Mouse (Mus musculus): ENCODE data around the gene Ndrg3. TPM values are rescaled to one million over a fixed set of nuclear protein-coding genes. Genes with fewer than 3 reads are reported as not detected.
"Not testable (repeated sequence)": the region's sequence is repeated elsewhere in the genome, so short reads cannot be mapped to it uniquely, and the experiment has no call there.

The Ndrg3 gene
- total RNA-seq, 2 experiments from 2014 or later, result 457 to 474 TPM

DNA sequence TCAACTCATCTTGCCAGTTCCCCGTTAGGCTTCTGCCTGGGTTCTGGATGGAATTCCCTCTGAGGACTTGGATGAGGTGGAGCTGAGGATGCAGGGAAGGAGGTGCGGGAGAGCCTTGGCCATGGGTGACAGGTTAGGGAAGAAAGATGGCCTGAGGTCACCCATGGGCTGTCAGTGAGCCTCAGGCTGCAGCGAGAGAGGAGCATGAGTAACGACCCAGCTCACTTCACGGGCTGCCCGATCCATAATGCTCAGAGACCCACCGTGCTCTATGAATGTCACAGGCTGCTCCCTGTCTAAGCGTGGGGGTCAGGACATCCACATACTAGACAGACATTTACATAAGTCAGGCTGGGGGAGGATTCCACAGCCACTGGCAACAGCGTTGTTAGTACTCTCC, 50.3 kb downstream of the Ndrg3 start:
- DNase-seq (ENCODE audit: low spot score in 2 of 2), result not testable (repeated sequence)

- DNase-seq (ENCODE audit: low spot score in 2 of 2), result not testable (repeated sequence)
These were observed 51.9 kb downstream of the Ndrg3 start for GRCm38 (mm10) chr2:156939926-156940325.

DNA sequence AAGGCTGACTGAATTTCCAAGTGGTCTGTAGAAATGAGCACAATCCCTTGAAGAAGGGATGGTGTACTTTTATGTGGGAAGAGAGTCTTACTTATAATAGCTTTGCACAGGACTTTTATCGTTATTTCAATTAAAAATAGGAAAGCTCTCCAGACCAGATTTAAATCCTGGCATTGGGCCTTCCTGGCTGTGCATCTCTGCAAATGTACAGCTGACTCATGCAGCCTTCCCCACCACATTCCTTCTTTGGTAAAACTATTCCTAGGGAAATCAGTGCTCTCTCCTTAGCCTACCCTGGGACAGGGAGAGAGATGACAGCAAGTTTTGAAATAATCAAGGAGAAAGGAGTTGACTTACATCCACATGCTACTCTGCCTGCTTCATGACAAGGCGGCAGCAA, 54.1 kb downstream of the Ndrg3 start:
- DNase-seq (ENCODE audit: low spot score in 2 of 2), result peak in 1 of 2 experiments; percentile 40

DNA sequence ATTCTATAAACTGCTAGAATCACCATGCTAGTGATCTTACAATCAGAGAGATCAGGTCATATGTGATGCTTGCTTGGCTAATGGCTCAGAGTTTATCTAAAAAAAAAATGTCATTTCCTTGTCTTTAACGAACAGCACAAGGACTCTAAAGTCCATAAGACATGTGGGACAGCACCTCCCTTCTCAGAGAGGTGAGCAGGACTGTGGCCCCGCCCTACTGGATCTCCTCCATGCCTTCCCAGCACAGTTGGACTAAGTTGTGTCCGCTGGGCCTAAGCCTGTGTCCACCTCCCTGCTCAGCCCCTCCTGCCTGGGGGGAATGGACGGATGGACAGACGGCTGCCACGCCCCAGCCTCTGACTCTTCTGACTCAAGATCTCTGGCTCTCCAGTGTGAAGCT, 56.9 kb downstream of the Ndrg3 start:
- DNase-seq (ENCODE audit: low spot score in 2 of 2), result no peak

GRCm38 (mm10) chr2:156933426-156933825, 58.4 kb downstream of the Ndrg3 start:
- no peak for DNase-seq (ENCODE audit: low spot score in 2 of 2)

- DNase-seq (ENCODE audit: low spot score in 2 of 2), result no peak
These were observed 60.4 kb downstream of the Ndrg3 start for GRCm38 (mm10) chr2:156931421-156931820.

- no peak for DNase-seq (ENCODE audit: low spot score in 2 of 2)
These were observed 61.3 kb downstream of the Ndrg3 start for GRCm38 (mm10) chr2:156930549-156930948.

DNA sequence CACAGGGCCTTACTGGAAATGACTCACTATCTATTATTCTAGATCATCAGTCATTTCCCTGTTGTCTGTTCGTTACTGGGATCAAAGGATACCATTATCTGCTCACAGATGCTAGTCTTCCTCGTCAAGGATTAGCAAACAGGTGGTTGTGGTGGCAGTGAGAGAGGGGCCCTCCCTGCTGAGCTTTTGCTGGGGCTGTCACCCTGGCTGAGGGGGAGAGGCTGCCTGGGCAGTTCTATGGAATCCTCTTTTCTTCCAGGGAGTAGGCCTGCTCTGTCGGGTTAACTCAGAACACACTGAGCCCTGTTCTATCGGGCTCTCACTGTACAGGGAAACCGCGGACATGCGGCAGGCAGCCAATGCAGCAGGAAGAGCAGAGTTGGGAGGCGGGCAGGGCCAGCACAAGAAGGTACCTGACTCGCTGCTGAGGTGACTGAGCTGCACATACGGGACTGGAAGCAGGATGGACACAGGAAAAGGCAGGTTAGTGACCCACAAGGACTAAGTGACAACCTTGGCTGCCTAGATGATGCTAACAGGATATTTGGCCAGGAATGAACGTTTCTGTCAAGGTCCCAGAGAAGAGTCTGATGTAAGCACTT, 62.2 kb downstream of the Ndrg3 start:
- DNase-seq (ENCODE audit: low spot score in 2 of 2), result no peak

DNA sequence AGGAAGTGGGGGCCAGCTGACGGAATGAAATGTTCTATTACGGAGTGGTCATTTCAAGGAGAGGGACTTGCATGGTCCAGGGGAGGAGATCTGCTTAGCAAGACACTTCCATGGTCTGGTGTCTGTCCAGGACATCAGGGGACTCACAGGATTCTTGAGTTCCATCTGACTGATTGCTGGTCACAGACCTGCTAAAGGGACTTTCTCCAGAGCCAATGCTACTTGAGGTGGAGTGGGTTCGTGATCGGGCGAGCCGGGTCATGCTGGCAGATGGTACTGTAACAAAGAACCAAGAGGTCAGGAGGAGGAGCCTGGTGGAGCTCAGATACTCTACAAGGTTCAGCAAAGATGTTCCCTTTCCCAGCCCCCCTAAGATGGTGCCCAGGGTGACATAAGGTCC, 63.2 kb downstream of the Ndrg3 start:
- DNase-seq (ENCODE audit: low spot score in 2 of 2), result no peak

DNA sequence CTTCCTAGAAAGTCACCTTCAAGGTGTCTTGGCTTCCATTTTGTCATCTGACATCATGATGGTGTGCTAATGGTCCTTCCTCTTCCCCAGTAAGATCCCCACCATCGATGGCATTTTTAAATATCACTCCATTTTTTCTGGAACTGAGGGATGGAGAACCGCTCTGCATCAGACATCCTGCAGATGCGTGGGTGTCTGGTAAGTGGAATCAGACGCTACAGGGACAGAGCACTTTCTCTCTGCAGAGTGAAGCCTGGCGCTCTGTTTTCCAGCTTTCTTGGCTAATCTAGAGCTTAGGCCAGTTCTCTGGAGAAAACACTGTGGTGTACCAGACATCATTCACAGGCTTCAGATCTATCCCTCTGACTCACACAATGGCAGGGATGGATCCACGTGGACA, 64.2 kb downstream of the Ndrg3 start:
- DNase-seq (ENCODE audit: low spot score in 2 of 2), result no peak

DNA sequence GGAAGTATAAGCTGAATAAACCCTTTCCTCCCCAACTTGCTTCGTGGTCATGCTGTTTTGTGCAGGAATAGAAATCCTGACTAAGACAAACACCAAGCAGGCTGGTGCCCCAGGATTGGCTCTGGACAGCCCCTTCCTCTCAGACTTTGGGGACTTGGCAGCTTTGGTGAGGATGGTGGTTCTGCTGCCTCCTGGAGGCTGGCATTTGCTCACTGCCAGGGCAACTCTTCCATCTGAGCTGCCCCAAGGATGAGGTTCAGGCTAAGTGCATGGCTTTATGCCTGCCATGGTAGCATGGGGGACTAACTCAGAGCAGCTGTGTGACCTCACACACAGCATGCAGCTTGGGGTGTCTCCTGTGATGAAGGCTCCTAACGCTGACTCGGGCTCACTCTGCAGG, 66.2 kb downstream of the Ndrg3 start:
- not testable (repeated sequence) for DNase-seq (ENCODE audit: low spot score in 2 of 2)

GRCm38 (mm10) chr2:156925075-156925474, 66.8 kb downstream of the Ndrg3 start:
- not testable (repeated sequence) for DNase-seq (ENCODE audit: low spot score in 2 of 2)

- DNase-seq (ENCODE audit: low spot score in 2 of 2), result no peak
These were observed 67.5 kb downstream of the Ndrg3 start for GRCm38 (mm10) chr2:156924210-156924898.

DNA sequence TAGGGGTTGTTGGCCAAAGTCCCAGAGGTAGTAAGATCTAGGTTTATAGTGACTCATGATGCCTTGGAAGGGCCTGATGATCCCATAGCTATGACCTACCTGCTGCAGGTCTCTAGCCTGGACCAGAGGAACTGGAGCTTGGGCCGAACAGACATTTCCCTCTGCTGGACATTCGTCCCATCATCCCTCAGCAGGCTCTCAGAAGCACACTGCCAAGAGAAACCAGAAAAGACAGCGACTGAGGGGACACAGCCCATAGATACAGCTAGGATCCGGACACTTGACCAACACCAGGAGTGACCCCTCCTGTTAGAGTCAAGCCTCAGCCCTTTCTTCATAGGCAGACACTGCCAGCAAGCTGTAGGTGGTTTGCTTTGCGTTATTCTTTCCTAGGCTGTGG, 68.8 kb downstream of the Ndrg3 start:
- no peak for DNase-seq (ENCODE audit: low spot score in 2 of 2)

DNA sequence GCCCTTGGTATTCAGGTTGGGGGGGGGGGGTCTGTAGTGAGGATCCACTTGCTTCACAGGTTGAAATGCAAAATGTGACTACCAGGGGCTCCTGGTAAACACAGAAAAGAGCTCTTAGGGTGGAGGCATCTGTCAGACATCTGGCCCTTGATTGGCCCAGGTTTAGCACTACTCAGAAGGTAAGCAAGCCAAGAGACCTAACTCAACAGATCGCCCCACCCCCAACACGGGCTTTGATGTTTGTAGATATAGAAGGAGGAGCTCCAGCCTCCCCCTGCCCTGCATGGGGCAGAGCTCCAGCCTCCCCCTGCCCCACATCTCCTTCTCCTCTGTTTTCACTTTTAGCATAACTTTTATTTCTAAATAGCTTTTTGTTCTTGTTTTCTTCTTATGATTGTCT, 72.1 kb downstream of the Ndrg3 start:
- DNase-seq (ENCODE audit: low spot score in 2 of 2), result no peak

DNA sequence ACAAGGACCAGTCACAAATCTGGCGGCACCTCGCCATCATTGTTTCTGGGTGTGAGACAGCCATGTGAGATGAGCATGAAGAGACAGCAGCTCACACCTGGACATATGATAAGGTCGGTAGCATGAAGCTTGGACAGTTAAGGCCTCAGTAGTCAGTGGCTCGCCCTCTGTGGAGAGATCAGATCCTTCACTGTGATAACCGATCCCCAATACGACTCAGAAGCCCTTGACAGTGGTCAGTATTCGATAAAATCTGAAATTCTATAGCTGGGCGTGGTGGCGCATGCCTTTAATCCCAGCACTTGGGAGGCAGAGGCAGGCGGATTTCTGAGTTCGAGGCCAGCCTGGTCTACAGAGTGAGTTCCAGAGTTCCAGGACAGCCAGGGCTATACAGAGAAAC, 72.7 kb downstream of the Ndrg3 start:
- DNase-seq (ENCODE audit: low spot score in 2 of 2), result not testable (repeated sequence)

DNA sequence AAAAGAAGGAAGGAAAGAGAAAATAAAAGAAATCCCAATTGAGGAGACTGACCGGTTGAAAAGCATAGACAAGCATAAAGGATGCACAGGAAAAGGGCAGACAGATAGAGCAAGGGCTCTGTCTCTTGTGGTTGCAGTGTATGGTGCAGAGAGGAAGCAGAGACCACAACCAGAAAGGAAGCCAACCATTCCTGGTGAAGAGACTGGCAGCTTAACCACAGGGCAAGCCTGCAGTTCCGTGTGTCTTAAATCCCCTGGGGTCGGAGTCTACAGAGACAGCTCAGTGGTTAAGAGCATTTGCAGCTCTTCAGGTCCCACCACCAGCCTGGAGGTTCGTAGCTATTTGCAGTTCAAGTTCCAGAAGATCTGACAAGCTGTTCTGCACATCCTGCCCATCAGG, 73.3 kb downstream of the Ndrg3 start:
- DNase-seq (ENCODE audit: low spot score in 2 of 2), result no peak

DNA sequence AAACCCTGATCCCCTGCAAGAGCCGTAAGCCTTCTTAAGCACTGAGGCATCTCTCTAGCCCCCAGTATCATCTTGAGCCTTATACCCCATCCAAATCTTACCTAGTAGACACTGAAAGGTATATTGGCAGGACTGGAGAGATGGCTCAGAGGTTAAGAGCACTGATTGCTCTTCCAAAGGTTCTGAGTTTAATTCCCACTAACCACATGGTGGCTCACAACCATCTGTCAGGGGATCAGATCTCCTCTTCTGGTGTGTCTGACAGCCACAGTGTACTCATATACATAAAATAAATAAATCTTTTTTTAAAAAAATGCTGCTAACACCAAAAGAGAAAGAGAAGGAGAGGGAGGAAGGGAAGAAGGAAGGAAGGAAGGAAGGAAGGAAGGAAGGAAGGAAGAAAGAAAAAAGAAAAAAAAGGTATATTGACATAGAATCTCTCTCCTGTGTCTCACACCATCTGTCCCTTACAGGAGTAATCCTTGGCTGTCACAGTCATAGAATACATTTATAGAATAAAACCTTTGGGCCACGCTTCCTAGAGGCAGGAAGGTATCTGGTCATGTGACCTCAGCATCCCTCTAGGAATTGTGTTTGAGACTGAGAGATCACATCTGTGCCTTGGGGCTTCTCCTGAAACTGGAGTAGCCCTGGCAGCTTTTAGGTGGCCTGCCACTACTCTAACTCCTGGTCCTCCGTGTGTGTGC, 75.3 kb downstream of the Ndrg3 start:
- DNase-seq (ENCODE audit: low spot score in 2 of 2), result no peak

DNA sequence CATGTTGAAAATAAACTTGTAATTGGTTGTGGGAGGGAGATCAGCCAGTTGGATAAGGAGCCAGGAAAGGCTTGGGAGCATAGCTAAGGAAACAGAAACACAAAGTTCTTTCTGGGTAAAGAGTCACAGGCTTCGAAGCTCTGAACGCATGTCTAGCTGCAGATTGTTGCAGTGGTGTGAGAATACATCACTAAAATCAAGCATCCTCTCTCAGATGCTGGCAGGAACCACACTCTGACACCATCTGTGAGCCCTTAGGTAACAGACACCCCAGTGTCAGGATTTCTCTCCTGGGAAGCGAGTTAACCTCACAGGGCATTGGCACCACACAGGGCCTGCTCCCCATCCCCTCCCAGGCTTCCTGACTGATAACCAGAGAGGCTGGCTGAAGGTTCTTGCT, 76.3 kb downstream of the Ndrg3 start:
- no peak for DNase-seq (ENCODE audit: low spot score in 2 of 2)

DNA sequence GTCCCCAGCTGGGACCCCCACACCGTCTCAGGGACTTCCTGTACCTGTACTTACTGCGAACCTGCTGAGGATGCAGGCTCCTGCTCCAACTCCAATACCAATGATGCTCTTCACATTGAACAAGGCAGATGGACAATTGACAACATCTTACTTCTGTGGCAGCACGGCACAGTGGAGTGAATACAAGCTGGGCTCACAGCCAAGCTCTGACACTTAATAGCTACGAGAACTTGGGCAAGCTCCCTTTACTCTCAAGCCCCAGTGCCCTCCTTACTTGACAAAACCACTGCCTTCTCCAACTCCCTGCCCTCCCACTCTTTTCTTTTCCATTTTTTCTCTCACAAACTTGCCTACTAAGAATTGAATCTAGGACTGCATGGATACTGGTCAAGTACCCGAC, 78.7 kb downstream of the Ndrg3 start:
- DNase-seq (ENCODE audit: low spot score in 2 of 2), result no peak

GRCm38 (mm10) chr2:156905931-156906330, 85.9 kb downstream of the Ndrg3 start:
- not testable (repeated sequence) for DNase-seq (ENCODE audit: low spot score in 2 of 2)

- peak; percentile 70 to 83 for DNase-seq (ENCODE audit: low spot score in 2 of 2)
These were observed 86.7 kb downstream of the Ndrg3 start for GRCm38 (mm10) chr2:156904976-156905717.
